Mouse (Mus musculus): ENCODE data around the gene Rflnb. TPM values are rescaled to one million over a fixed set of nuclear protein-coding genes. Genes with fewer than 3 reads are reported as not detected.
A peak's percentile ranks its signal among the peaks of the same experiment; 100 is the strongest.

Gene Rflnb
- polyA plus RNA-seq, 1 experiment from 2014 or later = 13.3 TPM

DNA sequence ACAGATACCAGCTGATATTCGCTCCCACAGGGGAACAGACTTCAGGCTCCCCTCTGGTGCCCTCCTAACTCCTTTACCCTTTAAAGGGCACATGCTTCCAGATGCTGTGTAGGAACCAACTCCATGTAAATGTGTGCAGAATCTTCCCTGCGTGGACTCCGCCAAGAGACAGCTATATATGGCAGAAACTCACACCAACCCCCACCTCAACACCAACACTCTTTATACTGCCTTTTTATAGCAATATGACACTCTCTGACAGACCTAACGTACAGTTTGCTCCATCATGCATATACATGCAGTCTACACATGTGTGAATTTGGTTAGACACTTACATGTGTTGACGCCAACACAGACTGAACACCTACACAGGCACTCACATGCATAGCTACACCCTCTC is 26.9 kb downstream of the Rflnb start:
- no peaks in the 10 kb centered on the region for H3K9me3 ChIP-seq
- H3K4me1 ChIP-seq = 0 out of 2 replicates have a peak, but pooled peaks cover 5% of the 10 kb centered on the region

DNA sequence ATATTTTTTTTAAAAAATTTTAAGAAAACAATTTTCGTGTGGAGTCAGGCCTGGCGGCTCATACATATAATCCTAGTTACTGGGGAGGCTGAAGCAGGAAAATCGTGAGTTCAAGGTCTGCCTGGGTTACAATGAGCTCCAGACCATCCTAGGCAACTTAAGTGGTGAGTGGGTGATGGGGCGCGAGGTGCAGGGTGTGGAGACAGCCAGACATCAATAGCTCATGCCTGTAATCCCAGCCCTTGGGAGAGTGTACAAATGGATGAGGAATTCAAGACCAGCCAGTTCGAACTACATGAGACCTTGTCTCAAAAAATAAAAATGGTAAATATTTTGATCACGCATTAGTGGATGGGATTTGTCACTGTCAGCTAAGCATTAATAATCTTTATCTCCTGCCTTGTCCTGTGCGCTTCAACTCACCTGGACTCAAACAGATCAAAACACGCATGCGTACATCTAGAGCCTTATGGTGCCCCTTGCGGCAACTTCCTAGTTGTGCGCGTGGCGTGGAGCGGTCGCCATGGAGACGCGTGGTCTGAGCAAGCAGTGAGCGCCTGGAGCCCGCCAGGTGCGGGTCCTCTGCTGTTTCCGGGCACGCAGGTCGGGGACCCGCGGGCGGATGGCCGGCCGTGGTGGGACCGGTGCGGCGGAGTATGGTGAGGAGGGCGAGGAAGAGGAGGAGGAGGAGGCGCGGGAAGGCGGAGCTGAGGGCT is 28.0 kb downstream of the Rflnb start, which contains the start of gene 1700016K19Rik:
TSS of gene 1700016K19Rik (plus strand) at position 473 of the 716 bp plus-strand sequence.
- peak; percentile 84 for DNase-seq (ENCODE audit: low spot score)
- peak within 1 kb of the TSS; percentile 72 for H3K4me3 ChIP-seq
- H3K27ac ChIP-seq = 0 out of 2 replicates have a peak within 1 kb of the TSS, but pooled peaks have one; percentile 37
- peaks cover 33% of the 10 kb centered on the region for H3K27me3 ChIP-seq (ENCODE audit: insufficient read depth, poor library complexity, severe bottlenecking)
- no peaks in the 10 kb centered on the region for H3K36me3 ChIP-seq
- WGBS = 12% methylated on average over 36 of the region's 36 CpGs
- no peaks in the 10 kb centered on the region for H3K9me3 ChIP-seq
- H3K4me1 ChIP-seq = 0 out of 2 replicates have a peak, but pooled peaks cover 5% of the 10 kb centered on the region

More for the DNA sequence above, 26.9 kb downstream of the Rflnb start:
- WGBS = 80% methylated on average over 5 of the region's 5 CpGs
- Histone ChIP-seq H3K4me3 (no peak overlapping the region), H3K27me3 (ENCODE audit: insufficient read depth, poor library complexity, severe bottlenecking) (peaks cover 33% of the 10 kb centered on the region), H3K36me3 (no peaks in the 10 kb centered on the region), H3K27ac (no peak overlapping the region)
- DNase-seq (ENCODE audit: low spot score) = no peak

DNA sequence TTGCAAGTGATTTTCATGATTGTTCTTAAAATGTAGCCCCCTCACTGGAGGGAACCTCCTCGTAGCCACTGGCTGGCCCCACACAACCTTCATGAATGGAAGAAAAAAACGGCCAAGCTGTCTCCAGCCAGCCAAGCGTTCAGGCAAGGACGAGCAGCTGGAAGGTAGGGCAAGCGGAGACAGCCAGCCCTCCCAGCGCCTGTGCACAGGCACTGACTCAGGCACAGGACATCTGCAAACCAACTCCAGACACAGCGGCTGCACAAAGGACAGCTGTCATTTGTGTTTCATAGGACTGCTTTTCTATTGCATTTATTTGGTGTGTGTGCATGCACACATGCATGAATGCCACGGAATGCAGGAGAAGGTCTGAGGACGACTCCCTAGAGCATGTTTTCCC is 33.2 kb downstream of the Rflnb start:
- Histone ChIP-seq H3K36me3 (no peaks in the 10 kb centered on the region), H3K4me3 (no peak overlapping the region), H3K4me1 (no peaks in the 10 kb centered on the region), H3K9me3 (no peaks in the 10 kb centered on the region), H3K27me3 (ENCODE audit: insufficient read depth, poor library complexity, severe bottlenecking) (peaks cover 3% of the 10 kb centered on the region; the same call in 1 of the 2 replicates), H3K27ac (no peak overlapping the region)
- WGBS = 66% methylated on average over 9 of the region's 9 CpGs
- no peak for DNase-seq (ENCODE audit: low spot score)

DNA sequence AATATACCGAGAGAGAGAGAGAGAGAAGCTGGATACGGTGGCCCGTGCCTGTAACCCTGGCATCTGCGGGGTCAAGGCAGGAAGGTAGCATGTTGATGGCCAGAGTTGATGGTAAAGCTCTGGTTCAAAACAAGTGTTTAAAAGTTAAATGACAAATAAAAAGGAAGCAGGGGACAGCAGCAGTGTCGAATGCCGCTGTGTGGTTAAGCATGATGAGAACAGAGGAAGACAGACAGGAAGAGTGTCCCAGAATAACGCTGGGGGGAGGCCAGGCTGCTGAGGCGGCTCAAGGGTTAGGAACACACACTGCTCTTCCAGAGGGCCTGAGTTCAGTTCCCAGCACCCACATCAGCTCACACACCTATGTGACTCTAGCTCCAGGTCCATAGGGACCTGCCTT is 35.1 kb downstream of the Rflnb start:
- no peak overlapping the region for H3K4me3 ChIP-seq
- no peak for DNase-seq (ENCODE audit: low spot score)
- 76% methylated on average over 8 of the region's 8 CpGs for whole genome bisulfite sequencing

DNA sequence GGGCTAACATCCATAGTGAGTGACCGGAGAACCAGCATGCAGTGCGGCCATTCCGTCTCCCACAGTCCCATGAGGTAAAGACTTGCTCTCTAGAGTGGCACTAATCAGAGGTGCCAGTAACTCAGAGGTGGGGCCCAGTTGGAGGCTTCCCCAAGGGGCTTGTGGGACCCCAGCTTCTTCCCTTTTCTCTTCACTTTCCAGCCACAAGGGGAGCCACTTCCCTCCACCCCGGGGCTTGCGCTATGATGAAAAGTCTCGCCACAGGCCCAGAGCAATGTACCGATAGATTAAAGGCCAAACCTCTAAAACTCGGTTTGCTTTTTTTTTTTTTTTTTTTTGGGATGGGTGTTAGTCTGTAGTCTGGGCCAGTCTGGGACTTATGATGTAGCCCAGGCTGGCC is 35.7 kb downstream of the Rflnb start:
- Histone ChIP-seq H3K4me3 (no peak overlapping the region), H3K4me1 (no peaks in the 10 kb centered on the region), H3K27ac (no peak overlapping the region), H3K9me3 (no peaks in the 10 kb centered on the region), H3K36me3 (no peaks in the 10 kb centered on the region), H3K27me3 (ENCODE audit: insufficient read depth, poor library complexity, severe bottlenecking) (no peaks in the 10 kb centered on the region; the same call in 1 of the 2 replicates)
- no peak for DNase-seq (ENCODE audit: low spot score)
- 81% methylated on average over 8 of the region's 8 CpGs for WGBS

More for the DNA sequence above, 35.1 kb downstream of the Rflnb start:
- no peaks in the 10 kb centered on the region for H3K4me1 ChIP-seq
- H3K27me3 ChIP-seq (ENCODE audit: insufficient read depth, poor library complexity, severe bottlenecking) = no peaks in the 10 kb centered on the region; the same call in 1 of the 2 replicates
- H3K27ac ChIP-seq = no peak overlapping the region
- H3K9me3 ChIP-seq = no peaks in the 10 kb centered on the region
- no peaks in the 10 kb centered on the region for H3K36me3 ChIP-seq

DNA sequence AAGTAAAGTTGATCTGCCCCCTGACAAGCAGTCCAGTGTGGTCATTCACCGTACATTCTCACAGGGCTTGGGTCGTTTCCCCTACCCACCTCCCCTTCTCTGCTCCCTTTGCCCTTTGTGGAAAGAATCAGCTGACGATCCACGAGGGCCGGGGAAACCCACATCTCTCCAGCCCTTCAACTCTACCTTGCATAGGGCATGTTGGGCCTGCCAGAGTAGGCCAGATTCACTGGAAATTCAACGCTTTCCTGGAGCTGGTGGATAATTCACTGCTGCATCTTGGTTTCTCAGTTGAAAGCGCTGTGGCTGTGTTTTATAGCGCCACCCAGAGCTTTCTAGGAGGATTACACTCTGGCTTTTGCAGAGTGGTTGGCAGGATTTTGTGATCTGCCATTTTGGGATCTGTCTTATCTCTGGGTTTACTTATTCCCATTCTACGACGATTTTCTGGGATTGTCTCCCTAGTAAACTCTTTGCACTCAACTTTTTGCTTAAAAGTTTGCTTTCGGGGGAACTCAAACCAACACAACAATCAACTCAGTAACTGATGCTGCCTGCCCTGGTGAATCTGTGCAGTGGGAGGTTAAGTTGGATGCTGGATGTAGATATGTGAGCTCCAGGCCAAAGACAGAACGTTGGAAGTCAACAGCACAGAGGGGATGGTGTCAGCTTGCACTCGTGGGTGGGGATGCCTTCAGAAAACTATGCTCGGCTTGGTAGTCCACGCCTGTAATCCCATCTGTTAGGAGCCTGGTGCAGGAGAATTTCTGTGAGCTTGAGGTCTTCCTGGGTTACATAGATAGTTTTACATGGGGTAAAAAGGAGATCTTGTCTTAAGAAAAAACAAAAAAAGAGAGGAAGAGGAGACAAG is 36.4 kb downstream of the Rflnb start:
- no peak for DNase-seq (ENCODE audit: low spot score)
- Histone ChIP-seq H3K27ac (no peak overlapping the region), H3K4me1 (no peaks in the 10 kb centered on the region), H3K27me3 (ENCODE audit: insufficient read depth, poor library complexity, severe bottlenecking) (no peaks in the 10 kb centered on the region; the same call in 1 of the 2 replicates), H3K4me3 (no peak overlapping the region), H3K9me3 (no peaks in the 10 kb centered on the region), H3K36me3 (no peaks in the 10 kb centered on the region)
- WGBS = 71% methylated on average over 15 of the region's 15 CpGs

DNA sequence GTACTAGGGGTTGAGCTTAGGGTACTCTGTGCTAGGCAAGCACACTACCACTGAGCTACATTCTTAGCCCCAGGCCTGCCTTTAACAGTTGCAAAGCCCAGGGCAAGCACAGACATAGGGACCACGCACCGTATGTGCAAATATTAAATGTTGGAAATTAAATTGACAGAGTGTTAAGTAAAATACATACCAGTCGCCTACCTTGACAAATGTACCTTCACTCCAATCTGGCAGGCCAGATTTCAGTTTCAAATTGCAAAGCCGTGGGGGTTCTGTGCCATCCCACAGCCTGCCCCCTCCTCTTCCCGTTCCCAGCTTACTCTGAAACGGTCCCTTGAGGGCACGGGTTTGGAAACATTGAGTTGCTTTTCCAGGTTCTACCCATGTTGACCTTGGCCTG is 41.6 kb downstream of the Rflnb start:
- Histone ChIP-seq H3K4me3 (no peak overlapping the region), H3K4me1 (no peaks in the 10 kb centered on the region), H3K27ac (no peak overlapping the region), H3K27me3 (ENCODE audit: insufficient read depth, poor library complexity, severe bottlenecking) (no peaks in the 10 kb centered on the region; the same call in 1 of the 2 replicates), H3K9me3 (no peaks in the 10 kb centered on the region), H3K36me3 (no peaks in the 10 kb centered on the region)
- WGBS = 67% methylated on average over 7 of the region's 7 CpGs
- DNase-seq (ENCODE audit: low spot score) = no peak

DNA sequence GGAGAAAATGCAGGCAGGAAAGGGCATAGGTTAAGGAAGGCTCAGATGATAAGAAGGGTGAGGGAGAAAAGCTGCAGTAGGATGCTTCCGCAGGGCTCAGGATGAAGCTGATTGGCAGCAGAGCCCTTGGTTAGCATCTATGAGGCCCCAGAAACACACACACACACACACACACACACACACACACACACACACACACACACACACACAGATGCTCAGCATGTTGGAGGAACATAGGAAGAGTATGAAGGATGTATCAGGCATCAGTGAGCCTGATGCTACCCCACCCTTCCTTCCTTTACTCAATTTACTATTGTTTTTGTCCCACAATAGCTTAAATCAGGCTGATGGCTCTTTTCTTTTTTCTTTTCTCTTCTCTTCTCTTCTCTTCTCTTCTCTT is 43.0 kb downstream of the Rflnb start:
- DNase-seq (ENCODE audit: low spot score) = no peak
- 58% methylated on average over 1 of the region's 1 CpGs for WGBS
- Histone ChIP-seq H3K9me3 (no peaks in the 10 kb centered on the region), H3K36me3 (no peaks in the 10 kb centered on the region), H3K4me3 (no peak overlapping the region), H3K27ac (no peak overlapping the region), H3K4me1 (no peaks in the 10 kb centered on the region), H3K27me3 (ENCODE audit: insufficient read depth, poor library complexity, severe bottlenecking) (no peaks in the 10 kb centered on the region; the same call in 1 of the 2 replicates)

DNA sequence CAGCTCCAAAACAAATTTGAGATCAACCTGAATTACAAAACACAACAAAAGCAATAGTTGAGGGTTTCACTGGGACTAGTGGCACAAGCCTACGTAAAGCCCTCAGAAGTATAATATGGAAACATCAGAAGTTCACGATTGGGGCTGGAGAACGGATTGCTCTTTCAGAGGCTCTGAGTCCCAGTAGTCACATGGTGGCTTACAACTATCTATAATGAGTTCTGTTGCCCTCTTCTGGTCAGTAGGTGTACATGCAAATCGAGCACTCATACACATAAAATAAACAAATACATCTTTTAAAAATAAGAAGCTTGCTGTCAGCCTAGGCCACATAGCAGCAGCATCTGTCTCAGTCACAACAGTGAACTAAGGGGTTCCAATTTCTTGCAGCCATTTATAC is 44.4 kb downstream of the Rflnb start:
- 73% methylated on average over 4 of the region's 4 CpGs for WGBS
- no peaks in the 10 kb centered on the region for H3K9me3 ChIP-seq
- no peaks in the 10 kb centered on the region for H3K4me1 ChIP-seq
- H3K27me3 ChIP-seq (ENCODE audit: insufficient read depth, poor library complexity, severe bottlenecking) = no peaks in the 10 kb centered on the region; the same call in 1 of the 2 replicates
- no peak overlapping the region for H3K4me3 ChIP-seq
- no peak for DNase-seq (ENCODE audit: low spot score)
- H3K36me3 ChIP-seq = no peaks in the 10 kb centered on the region
- no peak overlapping the region for H3K27ac ChIP-seq

DNA sequence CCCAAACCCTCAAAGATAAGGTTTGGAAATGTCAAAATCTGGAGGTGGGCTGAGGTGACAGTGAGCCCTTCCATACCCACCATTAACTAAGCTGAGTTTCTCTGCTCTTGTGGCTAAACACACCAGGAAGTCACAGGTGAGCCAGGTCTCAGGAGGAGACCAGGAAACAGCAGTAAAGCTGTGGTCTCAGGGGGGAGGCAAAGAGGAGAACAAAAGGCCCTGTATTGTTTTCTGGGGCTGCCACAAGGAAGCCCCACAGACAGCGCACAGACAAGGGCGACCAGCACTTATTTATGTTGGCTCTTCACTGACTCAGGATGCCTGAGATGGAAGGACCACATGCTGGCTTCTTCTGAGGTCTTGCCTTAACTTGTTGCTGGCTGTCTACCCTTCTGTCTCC is 47.2 kb downstream of the Rflnb start:
- no peaks in the 10 kb centered on the region for H3K9me3 ChIP-seq

DNA sequence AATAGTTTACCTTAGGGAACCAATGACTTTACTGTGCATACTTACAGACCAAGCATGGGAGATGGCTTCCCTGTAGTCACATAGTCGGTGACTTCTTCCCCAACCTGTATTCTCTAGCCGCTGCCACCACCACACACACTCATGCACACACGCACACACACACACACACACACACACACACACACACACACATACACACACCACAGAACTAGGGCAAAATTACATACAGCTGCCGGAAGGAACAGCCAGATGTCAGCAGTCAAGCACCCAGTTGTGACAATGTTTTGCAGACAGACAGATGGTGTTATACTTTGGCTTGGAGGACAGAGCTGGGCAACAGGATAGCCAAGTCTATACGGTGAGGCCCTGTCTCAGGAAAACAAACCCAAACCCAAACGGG is 49.5 kb downstream of the Rflnb start:
- Histone ChIP-seq H3K36me3 (no peaks in the 10 kb centered on the region), H3K9me3 (no peaks in the 10 kb centered on the region), H3K27me3 (ENCODE audit: insufficient read depth, poor library complexity, severe bottlenecking) (no peaks in the 10 kb centered on the region), H3K4me3 (no peak overlapping the region), H3K4me1 (peaks cover 5% of the 10 kb centered on the region; the same call in 1 of the 2 replicates), H3K27ac (no peak overlapping the region)
- DNase-seq (ENCODE audit: low spot score) = no peak
- WGBS = 78% methylated on average over 6 of the region's 6 CpGs

More for the DNA sequence above, 47.2 kb downstream of the Rflnb start:
- H3K4me3 ChIP-seq = no peak overlapping the region
- no peaks in the 10 kb centered on the region for H3K27me3 ChIP-seq (ENCODE audit: insufficient read depth, poor library complexity, severe bottlenecking)
- DNase-seq (ENCODE audit: low spot score) = no peak
- 0 out of 2 replicates have a peak, but pooled peaks cover 3% of the 10 kb centered on the region for H3K4me1 ChIP-seq
- 31% methylated on average over 2 of the region's 2 CpGs for WGBS
- H3K27ac ChIP-seq = no peak overlapping the region
- no peaks in the 10 kb centered on the region for H3K36me3 ChIP-seq

DNA sequence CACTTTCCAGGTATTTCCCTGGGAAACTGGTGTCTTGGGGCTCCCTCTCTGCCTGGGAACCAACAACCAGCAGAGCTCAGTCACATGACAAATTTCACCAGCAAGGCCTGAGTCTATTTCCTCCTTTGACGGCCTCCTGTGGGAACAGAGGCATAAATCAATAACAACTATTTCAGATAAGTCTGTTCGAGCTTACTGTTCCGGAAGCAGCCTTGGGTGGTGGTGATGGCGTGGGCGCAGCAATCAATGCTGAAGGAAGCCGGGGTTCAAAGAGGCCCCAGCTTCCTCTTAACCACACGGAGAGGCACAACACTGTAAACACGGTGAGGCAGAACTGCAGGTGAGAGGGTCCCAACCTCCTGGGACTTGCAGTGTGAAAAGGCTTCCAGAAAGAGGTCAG is 50.8 kb downstream of the Rflnb start:
- Histone ChIP-seq H3K36me3 (no peaks in the 10 kb centered on the region), H3K4me3 (no peak overlapping the region), H3K4me1 (peaks cover 7% of the 10 kb centered on the region; the same call in 1 of the 2 replicates), H3K27me3 (ENCODE audit: insufficient read depth, poor library complexity, severe bottlenecking) (no peaks in the 10 kb centered on the region), H3K27ac (no peak overlapping the region), H3K9me3 (no peaks in the 10 kb centered on the region)
- DNase-seq (ENCODE audit: low spot score) = no peak
- WGBS = 54% methylated on average over 8 of the region's 8 CpGs

DNA sequence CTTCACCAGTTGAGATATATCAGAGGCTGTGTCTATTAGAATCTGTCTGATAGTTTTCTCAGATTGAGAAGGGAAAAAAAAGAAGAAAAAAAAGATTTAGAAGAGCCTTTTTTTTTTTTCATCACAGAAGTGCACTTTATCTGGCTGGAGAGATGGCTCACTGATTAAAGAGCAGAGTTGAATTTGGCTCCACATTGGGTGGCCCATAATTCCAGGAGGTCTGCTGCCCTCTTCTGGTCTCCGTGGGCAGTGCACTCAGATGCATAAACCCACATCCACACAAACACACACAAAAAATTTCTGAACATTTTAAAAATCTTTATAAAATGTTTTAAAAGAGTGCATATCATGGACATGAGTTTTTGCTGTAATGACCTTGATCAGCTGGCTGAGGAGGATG is 53.6 kb downstream of the Rflnb start:
- H3K4me1 ChIP-seq = peaks cover 10% of the 10 kb centered on the region; the same call in 1 of the 2 replicates
- no peaks in the 10 kb centered on the region for H3K9me3 ChIP-seq
- 90% methylated on average over 1 of the region's 1 CpGs for WGBS
- H3K4me3 ChIP-seq = no peak overlapping the region
- H3K27me3 ChIP-seq (ENCODE audit: insufficient read depth, poor library complexity, severe bottlenecking) = peaks cover 13% of the 10 kb centered on the region
- H3K27ac ChIP-seq = no peak overlapping the region
- H3K36me3 ChIP-seq = no peaks in the 10 kb centered on the region
- DNase-seq (ENCODE audit: low spot score) = no peak

Data from heart, embryonic 10.5 days (tissue).